10 mouse cellular contexts compared by ENCODE assay signal in genomic region chr4:43398014-43398413, GRCm38 (mm10). TPM values are rescaled to one million over a fixed set of nuclear protein-coding genes. Genes with fewer than 3 reads are reported as not detected.
DNase-seq lines count a peak whose midpoint lies in the region; ATAC-seq and TF ChIP-seq lines count a peak whose summit lies in the region.
"Had no signal": no experiment of that assay in that cellular context is flagged by ENCODE, and none has a peak within 500 bp of the region (broad histone marks: within the 10 kb centered on the region; RNA-seq: fewer than 3 reads in every experiment).

No protein-coding gene starts in this region.

- ATAC-seq in forebrain, embryonic 11.5 days (replicated peaks; ENCODE audit: low FRiP score) = no peak

- H3K4me2 ChIP-seq in forebrain, embryonic 11.5 days (ENCODE audit: low read depth, low read length, severe bottlenecking) = no peak overlapping the region

- no peak for TF ChIP-seq CTCF in kidney, adult 2 months (conservative IDR thresholded peaks at IDR 0.05; ENCODE audit: insufficient read depth, insufficient read length, low read depth, low read length)

- TF ChIP-seq POLR2A in kidney, adult 2 months (IDR thresholded peaks at IDR 0.05; ENCODE audit: low read depth, low read length) = no peak

- no peak overlapping the region for H3K4me3 ChIP-seq in forebrain, embryonic 10.5 days
- no peak overlapping the region for H3K4me3 ChIP-seq in forebrain, embryonic 11.5 days (ENCODE audit: low read depth, low read length)
- no peak overlapping the region for H3K4me3 ChIP-seq in kidney, adult 2 months (ENCODE audit: insufficient read depth, low read depth, low read length)

- H3K9me3 ChIP-seq in forebrain, embryonic 10.5 days = no peaks in the 10 kb centered on the region
- H3K9me3 ChIP-seq in forebrain, embryonic 11.5 days (ENCODE audit: control insufficient read depth, low read length) = no peaks in the 10 kb centered on the region

- H3K4me1 ChIP-seq in forebrain, embryonic 10.5 days = peaks cover 50% of the 10 kb centered on the region
- 0 out of 2 replicates have a peak, but pooled peaks cover 7% of the 10 kb centered on the region for H3K4me1 ChIP-seq in forebrain, embryonic 11.5 days (replicated peaks; ENCODE audit: control insufficient read depth, insufficient read depth, low read length)
- H3K4me1 ChIP-seq in kidney, adult 2 months (ENCODE audit: control insufficient read depth, insufficient read depth, low read length) = peaks cover 40% of the 10 kb centered on the region

- WGBS in forebrain, embryonic 10.5 days = 66% methylated on average over 4 of the region's 4 CpGs
- WGBS in forebrain, embryonic 11.5 days = 79% methylated on average over 4 of the region's 4 CpGs
- 75% methylated on average over 4 of the region's 4 CpGs for WGBS in kidney, adult 2 months

- no peaks in the 10 kb centered on the region for H3K27me3 ChIP-seq in forebrain, embryonic 10.5 days (ENCODE audit: poor library complexity, severe bottlenecking)
- H3K27me3 ChIP-seq in forebrain, embryonic 11.5 days (ENCODE audit: control insufficient read depth, insufficient read depth, low read length) = no peaks in the 10 kb centered on the region
- H3K27me3 ChIP-seq in kidney, adult 2 months (replicated peaks; ENCODE audit: control insufficient read depth, insufficient read depth, low read length) = no peaks in the 10 kb centered on the region

- H3K9ac ChIP-seq in forebrain, embryonic 11.5 days (ENCODE audit: low read length) = no peak overlapping the region

- no peaks in the 10 kb centered on the region for H3K36me3 ChIP-seq in forebrain, embryonic 10.5 days (replicated peaks)
- no peaks in the 10 kb centered on the region for H3K36me3 ChIP-seq in forebrain, embryonic 11.5 days (ENCODE audit: control insufficient read depth, insufficient read depth, low read length)
- H3K36me3 ChIP-seq in kidney, adult 2 months (ENCODE audit: control insufficient read depth, insufficient read depth, low read length) = no peaks in the 10 kb centered on the region

- peak overlapping the region; percentile 51; the same call in 1 of the 2 replicates for H3K27ac ChIP-seq in forebrain, embryonic 10.5 days
- H3K27ac ChIP-seq in forebrain, embryonic 11.5 days (ENCODE audit: low read depth, low read length) = no peak overlapping the region
- peak overlapping the region; percentile 87; the same call in 1 of the 2 replicates for H3K27ac ChIP-seq in kidney, adult 2 months (ENCODE audit: insufficient read depth, low read depth, low read length)

- no peak for DNase-seq in forebrain, embryonic 10.5 days (ENCODE audit: extremely low spot score, low spot score)
- DNase-seq in forebrain, embryonic 11.5 days (ENCODE audit: low spot score) = no peak
- DNase-seq in kidney, adult 2 months = no peak
- no peak for DNase-seq in kidney, adult 11 months
- peak; percentile 45 for DNase-seq in testis, postnatal 10 days (ENCODE audit: low spot score)
- DNase-seq in testis, postnatal 14 days (ENCODE audit: low spot score) = no peak
- no peak for DNase-seq in ovary, postnatal 36 days (ENCODE audit: low spot score)
- DNase-seq in cerebellum, adult 11 months = no peak
- DNase-seq: adrenal gland, postnatal 14 days; kidney, adult 8-10 months had no signal

RNA-seq across cellular contexts. Expression of gene Rusc2, which starts 16.2 kb away (rescaled TPM):
- polyA plus RNA-seq in forebrain, embryonic 10.5 days (2016; fragmentation: Nextera tagmentation; extraction: Ambion mirVana) = 7.4 and 8.4 TPM in 2 replicates
- polyA plus RNA-seq in forebrain, embryonic 11.5 days (2014; fragmentation: Nextera tagmentation; extraction: Ambion mirVana) = 11.6 and 12.4 TPM in 2 replicates
- 15.5 and 17.3 TPM in 2 replicates for polyA plus RNA-seq in kidney, adult 2 months (2012; rRNA removed)

RNA-seq across cellular contexts. Expression of gene Fam166b, which starts 30.9 kb away (rescaled TPM):
- 0.10 and 0.17 TPM in 2 replicates for polyA plus RNA-seq in forebrain, embryonic 10.5 days (2016; fragmentation: Nextera tagmentation; extraction: Ambion mirVana)
- polyA plus RNA-seq in forebrain, embryonic 11.5 days (2014; fragmentation: Nextera tagmentation; extraction: Ambion mirVana) = 0.28 and 0.31 TPM in 2 replicates
- polyA plus RNA-seq in kidney, adult 2 months (2012; rRNA removed) = 1.3 and 1.6 TPM in 2 replicates

RNA-seq across cellular contexts. Expression of gene Tesk1, which starts 43.7 kb away (rescaled TPM):
- 3.2 and 3.5 TPM in 2 replicates for polyA plus RNA-seq in forebrain, embryonic 10.5 days (2016; fragmentation: Nextera tagmentation; extraction: Ambion mirVana)
- 9.3 and 10.7 TPM in 2 replicates for polyA plus RNA-seq in forebrain, embryonic 11.5 days (2014; fragmentation: Nextera tagmentation; extraction: Ambion mirVana)
- polyA plus RNA-seq in kidney, adult 2 months (2012; rRNA removed) = 59.0 and 72.5 TPM in 2 replicates

RNA-seq across cellular contexts. Expression of gene Cd72, which starts 56.4 kb away (rescaled TPM):
- polyA plus RNA-seq in forebrain, embryonic 10.5 days (2016; fragmentation: Nextera tagmentation; extraction: Ambion mirVana) = 2.3 and 2.4 TPM in 2 replicates
- 2.6 and 4.8 TPM in 2 replicates for polyA plus RNA-seq in forebrain, embryonic 11.5 days (2014; fragmentation: Nextera tagmentation; extraction: Ambion mirVana)
- polyA plus RNA-seq in kidney, adult 2 months (2012; rRNA removed) = 4.5 and 12.6 TPM in 2 replicates
